Mouse (Mus musculus): ENCODE data around the gene Cars2. TPM values are rescaled to one million over a fixed set of nuclear protein-coding genes. Genes with fewer than 3 reads are reported as not detected.
A peak's percentile ranks its signal among the peaks of the same experiment; 100 is the strongest.
"Not testable (repeated sequence)": the region's sequence is repeated elsewhere in the genome, so short reads cannot be mapped to it uniquely, and the experiment has no call there.

The Cars2 gene
- total RNA-seq, 2 experiments from 2014 or later = 13.8 to 19.4 TPM

GRCm38 (mm10) chr8:11569260-11570097 is 18.9 kb upstream of the Cars2 start:
- Histone ChIP-seq H3K4me3 (no peak overlapping the region), H3K27ac (no peak overlapping the region)
- no peak for DNase-seq
- TF ChIP-seq CTCF (IDR thresholded peaks at IDR 0.05) = no peak
- intact Hi-C loops (cut with DNase I) = no loop called here

GRCm38 (mm10) chr8:11568193-11568592 is 17.6 kb upstream of the Cars2 start:
- DNase-seq; intact Hi-C loops (cut with DNase I): not testable (repeated sequence)

GRCm38 (mm10) chr8:11564721-11565120 is 14.1 kb upstream of the Cars2 start:
- no peak overlapping the region for H3K27ac ChIP-seq
- intact Hi-C loops (cut with DNase I) = no loop called here
- no peak for DNase-seq
- H3K4me3 ChIP-seq = no peak overlapping the region
- TF ChIP-seq CTCF (IDR thresholded peaks at IDR 0.05) = no peak

More at GRCm38 (mm10) chr8:11568193-11568592, 17.6 kb upstream of the Cars2 start:
- H3K4me3 ChIP-seq, H3K27ac ChIP-seq: not testable (repeated sequence)

GRCm38 (mm10) chr8:11564236-11564635 is 13.7 kb upstream of the Cars2 start:
- intact Hi-C loops (cut with DNase I) = no loop called here

GRCm38 (mm10) chr8:11560220-11560619 is 9.6 kb upstream of the Cars2 start:
- DNase-seq = no peak
- Histone ChIP-seq H3K4me3 (no peak overlapping the region), H3K27ac (peak overlapping the region; percentile 28; the same call in 1 of the 2 replicates)
- no peak for TF ChIP-seq CTCF (IDR thresholded peaks at IDR 0.05)
- intact Hi-C loops (cut with DNase I) = no loop called here

More at GRCm38 (mm10) chr8:11564236-11564635, 13.7 kb upstream of the Cars2 start:
- no peak overlapping the region for H3K4me3 ChIP-seq
- no peak for TF ChIP-seq CTCF (IDR thresholded peaks at IDR 0.05)
- no peak overlapping the region for H3K27ac ChIP-seq
- no peak for DNase-seq

GRCm38 (mm10) chr8:11559511-11559910 is 8.9 kb upstream of the Cars2 start:
- TF ChIP-seq CTCF (IDR thresholded peaks at IDR 0.05) = no peak
- no peak for DNase-seq
- intact Hi-C loops (cut with DNase I) = loop anchor here (5.0 kb wide), 2 partner anchors 43 to 78 kb away; partner anchors contain the start of gene Ankrd10
- Histone ChIP-seq H3K27ac (no peak overlapping the region), H3K4me3 (no peak overlapping the region)

GRCm38 (mm10) chr8:11557768-11558629 is 7.4 kb upstream of the Cars2 start:
- Histone ChIP-seq H3K4me3 (peak overlapping the region; percentile 85), H3K27ac (peak overlapping the region; percentile 98)
- no peak for TF ChIP-seq CTCF (IDR thresholded peaks at IDR 0.05)
- DNase-seq = peak; percentile 98
- intact Hi-C loops (cut with DNase I) = loop anchor here (5.0 kb wide), 2 partner anchors 44 to 79 kb away; partner anchors contain the start of gene Ankrd10

GRCm38 (mm10) chr8:11557424-11557767 is 6.8 kb upstream of the Cars2 start:
- H3K4me3 ChIP-seq = peak overlapping the region; percentile 85
- peak; percentile 68 for DNase-seq
- intact Hi-C loops (cut with DNase I) = loop anchor here (5.0 kb wide), 2 partner anchors 45 to 80 kb away; partner anchors contain the start of gene Ankrd10
- peak overlapping the region; percentile 98 for H3K27ac ChIP-seq
- TF ChIP-seq CTCF (IDR thresholded peaks at IDR 0.05) = no peak

GRCm38 (mm10) chr8:11556691-11557423 is 6.3 kb upstream of the Cars2 start:
- no peak for TF ChIP-seq CTCF (IDR thresholded peaks at IDR 0.05)
- H3K4me3 ChIP-seq = peak overlapping the region; percentile 85
- intact Hi-C loops (cut with DNase I) = loop anchor here (5.0 kb wide), 2 partner anchors 45 to 80 kb away; partner anchors contain the start of gene Ankrd10
- H3K27ac ChIP-seq = peak overlapping the region; percentile 98
- DNase-seq = peak; percentile 54

GRCm38 (mm10) chr8:11555720-11556591 is 5.4 kb upstream of the Cars2 start:
- intact Hi-C loops (cut with DNase I) = loop anchor here (5.0 kb wide), 2 partner anchors 46 to 81 kb away; partner anchors contain the start of gene Ankrd10
- peak overlapping the region; percentile 85 for H3K4me3 ChIP-seq
- peak overlapping the region; percentile 98 for H3K27ac ChIP-seq
- peak; percentile 100 for DNase-seq
- TF ChIP-seq CTCF (IDR thresholded peaks at IDR 0.05) = no peak
